Mouse (Mus musculus) neural tube, embryonic 14.5 days (tissue): ENCODE data around the gene Fes. TPM values are rescaled to one million over a fixed set of nuclear protein-coding genes. Genes with fewer than 3 reads are reported as not detected.

Source experiments
- ATAC-seq: fragments of 200-750 bp; cut with Nextera tagmentation; 2 replicates; pipeline ENCODE4 v1.8.0; 2017; ENCODE audit warnings: low read depth, mild to moderate bottlenecking, moderate TSS enrichment, moderate library complexity
- H3K27ac ChIP-seq: fragments of 300-500 bp; sonication (generic); 2 replicates; pipeline ENCODE4 v1.5.1; 2014; ENCODE audit warnings: low read depth, mild to moderate bottlenecking, control low read depth, low read length, moderate library complexity, mixed read lengths
- H3K27me3 ChIP-seq: fragments of 300-500 bp; sonication (generic); 2 replicates; pipeline ENCODE4 v1.6.1; 2014; ENCODE audit warnings: low read length; ENCODE audit not compliant: control insufficient read depth, insufficient read depth
- H3K36me3 ChIP-seq: fragments of 300-500 bp; sonication (generic); 2 replicates; pipeline ENCODE4 v1.6.1; 2014; ENCODE audit warnings: low read length, mixed read lengths; ENCODE audit not compliant: control insufficient read depth, insufficient read depth
- H3K4me1 ChIP-seq: fragments of 300-500 bp; sonication (generic); 2 replicates; pipeline ENCODE4 v1.6.1; 2014; ENCODE audit warnings: low read length; ENCODE audit not compliant: control insufficient read depth, insufficient read depth
- H3K4me2 ChIP-seq: fragments of 300-500 bp; sonication (generic); 2 replicates; pipeline ENCODE4 v1.6.1; 2014; ENCODE audit warnings: mild to moderate bottlenecking, low read depth, low read length, control low read depth
- H3K4me3 ChIP-seq: fragments of 300-500 bp; sonication (generic); 2 replicates; pipeline ENCODE4 v1.5.1; 2014; ENCODE audit warnings: low read depth, low read length, control low read depth, mixed read lengths
- H3K9ac ChIP-seq: fragments of 300-500 bp; sonication (generic); replicated peaks from 2 replicates; pipeline ENCODE4 v1.6.1; 2014; ENCODE audit warnings: low read depth, mild to moderate bottlenecking, control low read depth, low read length, mixed read lengths
- H3K9me3 ChIP-seq: fragments of 300-500 bp; sonication (generic); 2 replicates; pipeline ENCODE4 v1.6.1; 2016; ENCODE audit warnings: low read length; ENCODE audit not compliant: control insufficient read depth
- WGBS: fragments of 180-500 bp; shearing (Covaris S2); extraction: QIAGEN DNeasy Blood & Tissue Kit; methylation state at CpG from one replicate; pipeline ENCODE4 v1.1.7; 2014; 5-methylcytosine and 5-hydroxymethylcytosine counted together
- polyA plus RNA-seq: library from polyadenylated mRNA; unstranded; fragments of >200 nt; fragmentation: Nextera tagmentation; extraction: Ambion mirVana; gene quantifications from 2 replicates; pipeline ENCODE4 v1.2.1, GENCODE M21; 2014

The Fes gene
- polyA plus RNA-seq, 1 experiment from 2014 or later = 2.2 TPM

DNA sequence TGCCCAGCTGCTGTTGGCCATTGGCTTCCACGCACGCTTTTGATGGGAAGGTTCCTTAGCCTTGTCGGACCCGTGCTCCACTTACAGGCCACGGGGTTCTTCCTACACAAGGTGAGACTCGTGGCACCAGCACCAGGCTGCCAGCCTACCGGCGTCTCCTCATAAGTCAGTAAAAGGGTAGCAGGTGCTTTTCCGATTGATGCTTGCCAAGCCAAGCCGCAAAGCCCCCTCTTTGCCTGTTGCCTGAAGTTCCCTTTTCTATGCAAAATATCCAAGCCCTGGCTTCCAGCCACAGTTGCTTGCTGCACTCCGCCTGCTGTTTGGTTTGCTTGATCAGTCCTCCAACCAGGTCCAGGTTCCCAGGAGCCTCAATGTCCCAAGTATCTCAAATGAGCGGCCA is 13.9 kb downstream of the Fes start:
- H3K27ac ChIP-seq = no peak overlapping the region
- H3K9me3 ChIP-seq = no peaks in the 10 kb centered on the region
- peaks cover 14% of the 10 kb centered on the region for H3K4me1 ChIP-seq
- H3K36me3 ChIP-seq = no peaks in the 10 kb centered on the region
- no peak overlapping the region for H3K4me2 ChIP-seq
- H3K27me3 ChIP-seq = no peaks in the 10 kb centered on the region
- H3K9ac ChIP-seq = no peak overlapping the region
- WGBS = 79% methylated on average over 12 of the region's 12 CpGs
- ATAC-seq = no peak
- H3K4me3 ChIP-seq = no peak overlapping the region

DNA sequence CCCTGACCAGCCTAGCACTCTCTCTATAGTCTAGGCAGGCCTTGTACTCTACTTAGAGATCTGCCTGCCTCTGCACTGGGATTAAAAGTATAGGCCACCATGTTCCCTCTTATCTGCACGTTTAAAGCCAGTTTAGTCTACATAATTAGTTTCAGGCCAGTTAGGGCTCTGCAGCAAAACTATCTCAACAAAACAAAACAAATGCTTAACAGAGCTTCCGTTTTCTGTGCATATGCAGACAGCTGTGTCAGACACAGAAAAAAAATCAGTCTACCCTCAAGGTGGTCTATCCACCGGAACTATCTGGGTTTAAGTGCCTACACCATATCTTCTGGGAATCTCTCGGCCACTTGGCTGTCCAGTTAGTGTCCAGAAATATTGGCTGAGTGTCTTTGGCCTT is 14.4 kb downstream of the Fes start:
- Histone ChIP-seq H3K9ac (no peak overlapping the region), H3K4me3 (no peak overlapping the region), H3K4me2 (no peak overlapping the region), H3K9me3 (no peaks in the 10 kb centered on the region), H3K27me3 (no peaks in the 10 kb centered on the region), H3K36me3 (peaks cover 4% of the 10 kb centered on the region; the same call in 1 of the 2 replicates), H3K4me1 (peaks cover 15% of the 10 kb centered on the region), H3K27ac (no peak overlapping the region)
- ATAC-seq = no peak
- WGBS = 91% methylated on average over 4 of the region's 4 CpGs

DNA sequence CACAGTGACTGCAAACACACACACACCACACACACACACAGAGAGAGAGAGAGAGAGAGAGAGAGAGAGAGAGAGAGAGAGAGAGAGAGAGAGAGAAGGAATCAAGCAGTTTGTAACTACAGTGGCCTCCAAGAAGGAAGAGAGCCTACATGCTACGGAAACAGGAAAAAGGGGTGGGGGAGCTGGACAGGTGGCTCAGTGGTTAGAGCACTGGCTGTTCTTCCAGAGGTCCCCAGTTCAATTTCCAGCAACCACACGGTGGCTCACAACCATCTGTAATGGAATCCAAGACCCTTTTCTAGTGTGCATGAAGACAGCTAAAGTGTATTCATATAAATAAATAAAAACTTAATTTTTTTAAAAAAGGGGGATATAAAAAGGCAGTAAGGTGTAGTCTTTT is 15.1 kb downstream of the Fes start:
- H3K27me3 ChIP-seq = no peaks in the 10 kb centered on the region
- H3K9me3 ChIP-seq = no peaks in the 10 kb centered on the region
- no peak overlapping the region for H3K9ac ChIP-seq
- ATAC-seq = no peak
- no peak overlapping the region for H3K27ac ChIP-seq
- peaks cover 15% of the 10 kb centered on the region for H3K4me1 ChIP-seq
- WGBS = 68% methylated on average over 2 of the region's 2 CpGs
- H3K4me2 ChIP-seq = no peak overlapping the region
- no peak overlapping the region for H3K4me3 ChIP-seq
- peaks cover 10% of the 10 kb centered on the region; the same call in 1 of the 2 replicates for H3K36me3 ChIP-seq

DNA sequence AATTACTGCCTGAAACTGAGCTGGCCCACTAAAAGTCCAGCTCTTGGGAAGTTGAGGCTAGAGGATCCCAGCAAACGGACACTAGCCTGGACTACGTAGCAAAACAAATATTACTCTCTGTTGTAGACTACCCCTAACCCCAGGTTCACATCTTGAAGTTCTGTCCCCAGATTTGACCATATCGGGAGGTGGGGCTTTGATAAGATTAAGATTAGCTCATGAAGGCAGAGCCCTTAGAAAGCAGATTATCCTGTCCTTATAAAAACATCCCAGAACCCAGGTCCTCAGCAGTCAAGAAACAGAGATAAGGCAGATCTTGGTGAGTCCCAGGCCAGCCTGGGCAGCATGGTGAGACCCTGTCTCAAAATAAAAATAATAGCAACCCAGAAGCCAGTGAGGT is 15.6 kb downstream of the Fes start:
- Histone ChIP-seq H3K4me3 (no peak overlapping the region), H3K27me3 (no peaks in the 10 kb centered on the region), H3K36me3 (peaks cover 13% of the 10 kb centered on the region; the same call in 1 of the 2 replicates), H3K4me2 (no peak overlapping the region), H3K27ac (no peak overlapping the region), H3K9ac (no peak overlapping the region), H3K4me1 (peaks cover 15% of the 10 kb centered on the region), H3K9me3 (no peaks in the 10 kb centered on the region)
- 83% methylated on average over 3 of the region's 3 CpGs for WGBS
- ATAC-seq = no peak

DNA sequence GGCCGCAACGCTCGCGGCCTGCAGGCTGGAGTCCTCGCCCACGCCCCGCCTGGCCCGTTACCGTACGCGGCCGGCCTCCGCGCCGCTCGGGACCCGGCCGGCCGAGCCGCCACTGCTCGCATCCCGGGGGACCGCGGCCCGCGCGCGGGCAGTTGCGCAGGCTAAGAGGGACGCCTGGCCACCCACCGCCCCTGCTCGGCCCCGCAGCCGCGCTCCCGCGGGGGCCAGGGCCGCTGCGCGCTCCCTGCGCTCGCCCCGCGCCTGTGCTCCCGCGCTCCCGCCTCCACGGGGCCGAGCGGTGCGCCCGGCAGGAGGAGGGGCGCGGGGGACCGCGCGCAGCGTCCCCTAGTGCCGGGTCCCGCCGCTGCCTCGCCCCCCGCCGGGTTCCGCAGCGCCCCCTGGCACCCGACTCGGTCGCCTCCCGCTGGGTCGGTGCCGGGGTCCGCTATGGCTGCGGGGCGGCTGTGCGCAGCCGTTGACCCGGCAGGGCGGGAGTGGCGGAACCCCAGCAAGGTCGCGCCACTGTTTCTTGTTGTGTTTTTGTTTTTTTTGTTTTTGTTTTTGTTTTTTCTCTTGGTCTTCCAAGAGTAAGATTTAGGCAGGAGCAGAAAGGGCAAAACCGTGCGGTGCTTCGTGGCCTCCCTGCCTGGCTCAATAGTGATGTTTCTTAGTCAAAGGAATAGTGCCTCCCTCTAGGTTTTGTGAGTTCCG is 16.6 kb downstream of the Fes start, which contains the start of gene Man2a2:
Gene Man2a2, minus strand, starts transcription at position 335 of the 711 bp plus-strand sequence.
- ATAC-seq = peak; percentile 84
- Histone ChIP-seq H3K27ac (peak within 1 kb of the TSS; percentile 83), H3K4me2 (peak within 1 kb of the TSS; percentile 70), H3K9ac (peak within 1 kb of the TSS; percentile 90), H3K4me1 (peaks cover 15% of the 10 kb centered on the region), H3K4me3 (peak within 1 kb of the TSS; percentile 83), H3K9me3 (no peaks in the 10 kb centered on the region), H3K36me3 (peaks cover 22% of the 10 kb centered on the region), H3K27me3 (no peaks in the 10 kb centered on the region)
- under 1% methylated on average over 42 of the region's 86 CpGs for WGBS

DNA sequence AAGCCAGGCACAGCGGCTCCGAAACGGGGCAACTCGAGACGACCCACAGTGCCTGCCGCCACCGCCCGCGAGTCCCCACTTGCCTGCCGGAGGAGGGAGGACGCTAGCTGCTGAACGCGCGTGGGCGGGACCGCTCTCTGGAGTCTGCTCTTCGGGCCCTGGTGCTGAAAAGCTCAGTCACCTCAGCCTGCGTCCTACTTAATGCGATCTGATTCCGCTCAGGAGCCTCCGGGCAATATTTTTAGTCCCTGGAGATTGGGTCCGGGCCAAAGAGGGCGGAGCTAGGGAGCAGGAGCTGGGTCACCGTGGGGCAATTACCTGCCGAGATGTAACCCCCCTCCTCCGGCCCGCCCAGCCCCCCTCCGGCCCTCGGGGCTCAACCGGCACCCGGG is 17.1 kb downstream of the Fes start:
- no peaks in the 10 kb centered on the region for H3K27me3 ChIP-seq
- peak overlapping the region; percentile 83 for H3K4me3 ChIP-seq
- H3K9ac ChIP-seq = peak overlapping the region; percentile 90
- ATAC-seq = peak; percentile 62
- H3K27ac ChIP-seq = peak overlapping the region; percentile 83
- H3K9me3 ChIP-seq = no peaks in the 10 kb centered on the region
- under 1% methylated on average over 30 of the region's 31 CpGs for WGBS
- peaks cover 15% of the 10 kb centered on the region for H3K4me1 ChIP-seq
- H3K4me2 ChIP-seq = peak overlapping the region; percentile 70
- peaks cover 22% of the 10 kb centered on the region for H3K36me3 ChIP-seq

DNA sequence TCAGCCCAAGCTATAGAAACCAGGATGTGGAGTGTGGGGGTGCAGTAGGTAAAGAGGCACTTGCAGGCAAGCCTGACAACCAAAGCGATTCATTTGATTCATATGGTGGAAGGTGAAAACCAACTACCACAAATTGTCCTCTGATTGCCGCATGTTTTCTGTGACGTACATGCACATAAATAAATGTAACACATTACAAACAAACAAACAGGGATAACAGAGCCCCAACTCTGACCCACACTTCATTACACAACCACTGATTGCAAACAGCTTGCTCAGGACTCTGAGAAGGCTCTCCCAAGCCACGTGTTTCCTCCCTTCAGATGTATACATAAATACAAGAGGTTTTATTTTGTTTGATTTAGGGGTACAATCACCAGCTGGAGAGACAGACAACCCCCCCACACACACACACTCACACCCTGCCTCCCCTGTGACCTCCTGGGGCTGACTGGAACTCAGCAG is 17.7 kb downstream of the Fes start:
- H3K27ac ChIP-seq = peak overlapping the region; percentile 83; the same call in 1 of the 2 replicates
- no peaks in the 10 kb centered on the region for H3K9me3 ChIP-seq
- peak overlapping the region; percentile 90 for H3K9ac ChIP-seq
- no peaks in the 10 kb centered on the region for H3K27me3 ChIP-seq
- ATAC-seq = peak; percentile 1; the same call in 1 of the 2 replicates
- H3K36me3 ChIP-seq = peaks cover 22% of the 10 kb centered on the region
- peaks cover 15% of the 10 kb centered on the region for H3K4me1 ChIP-seq
- WGBS = 38% methylated on average over 4 of the region's 4 CpGs
- peak overlapping the region; percentile 70 for H3K4me2 ChIP-seq
- peak overlapping the region; percentile 83 for H3K4me3 ChIP-seq

DNA sequence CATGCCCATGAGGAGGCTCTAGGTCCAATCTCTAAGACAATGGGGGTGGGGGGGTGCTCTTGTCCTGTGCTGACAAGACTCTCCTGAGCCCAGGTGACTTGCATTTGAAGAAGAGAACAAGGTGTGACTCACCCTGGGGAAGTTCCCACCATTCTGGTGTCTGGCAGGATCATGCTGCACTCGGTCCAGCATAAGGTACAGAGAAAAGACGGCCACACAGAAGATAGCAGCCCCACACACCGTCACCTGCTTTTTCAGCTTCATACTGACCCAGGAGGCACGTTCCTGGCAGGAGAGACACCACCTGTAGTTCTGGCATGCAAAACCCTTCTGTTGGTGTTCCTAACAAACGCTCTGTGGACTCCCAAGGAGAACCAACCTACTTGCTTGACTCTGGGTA is 18.3 kb downstream of the Fes start:
- Histone ChIP-seq H3K27me3 (no peaks in the 10 kb centered on the region), H3K27ac (no peak overlapping the region), H3K4me3 (peak overlapping the region; percentile 83; the same call in 1 of the 2 replicates), H3K9ac (peak overlapping the region; percentile 13; the same call in 1 of the 2 replicates), H3K4me1 (peaks cover 15% of the 10 kb centered on the region), H3K4me2 (peak overlapping the region; percentile 70), H3K36me3 (peaks cover 22% of the 10 kb centered on the region), H3K9me3 (no peaks in the 10 kb centered on the region)
- ATAC-seq = no peak
- 73% methylated on average over 5 of the region's 5 CpGs for WGBS

DNA sequence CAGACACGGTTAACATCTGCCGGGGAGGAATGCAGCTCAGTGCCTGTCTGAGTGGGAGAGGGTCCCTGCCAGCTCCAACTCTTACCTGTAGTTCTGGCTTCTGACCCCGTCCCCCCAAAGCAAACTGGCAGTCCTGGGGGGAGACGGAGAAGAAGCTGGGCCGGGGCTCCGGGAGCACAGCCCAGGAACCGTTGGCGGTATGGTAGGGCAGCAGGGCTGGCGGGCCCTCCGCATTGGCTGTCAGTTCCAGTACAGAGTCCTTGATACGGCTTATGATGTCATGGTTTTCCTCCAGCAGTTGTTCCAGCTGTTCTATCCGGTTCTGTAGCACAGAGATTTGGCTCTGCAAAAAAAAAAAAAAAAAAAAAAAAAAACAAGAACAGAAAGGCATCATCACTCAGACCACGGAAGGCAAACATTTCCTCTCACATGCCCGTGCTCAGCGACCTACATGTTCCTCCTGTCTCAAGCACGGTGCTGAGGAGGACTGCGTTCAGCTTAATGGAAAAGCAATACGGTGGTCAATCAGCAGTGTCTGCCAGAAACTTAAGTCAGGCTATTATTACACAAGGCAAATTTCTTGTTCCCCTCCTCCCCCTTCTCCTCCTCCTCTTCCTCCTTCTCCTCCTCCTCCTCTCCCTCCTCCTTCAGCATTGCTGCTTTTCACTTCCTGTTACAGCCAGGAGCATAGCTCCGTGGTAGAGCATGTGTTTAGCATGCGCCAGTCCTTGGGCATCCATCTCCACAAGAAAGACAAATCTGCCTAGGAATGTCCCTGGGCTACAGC is 18.9 kb downstream of the Fes start:
- Histone ChIP-seq H3K4me2 (peak overlapping the region; percentile 70; the same call in 1 of the 2 replicates), H3K9ac (peak overlapping the region; percentile 13; the same call in 1 of the 2 replicates)
- no peak for ATAC-seq

More for the DNA sequence above, 18.9 kb downstream of the Fes start:
- no peak overlapping the region for H3K27ac ChIP-seq
- H3K4me3 ChIP-seq = no peak overlapping the region
- 86% methylated on average over 20 of the region's 20 CpGs for WGBS
- no peaks in the 10 kb centered on the region for H3K27me3 ChIP-seq
- peaks cover 26% of the 10 kb centered on the region for H3K36me3 ChIP-seq
- no peaks in the 10 kb centered on the region for H3K9me3 ChIP-seq
- H3K4me1 ChIP-seq = peaks cover 15% of the 10 kb centered on the region
